Comparison of ENCODE assay signal across 22 mouse cellular contexts in genomic region chr2:145681626-145682025, GRCm38 (mm10). TPM values are rescaled to one million over a fixed set of nuclear protein-coding genes. Genes with fewer than 3 reads are reported as not detected.
DNase-seq lines count a peak whose midpoint lies in the region; ATAC-seq and TF ChIP-seq lines count a peak whose summit lies in the region.
"Had no signal": no experiment of that assay in that cellular context is flagged by ENCODE, and none has a peak within 500 bp of the region (broad histone marks: within the 10 kb centered on the region; RNA-seq: fewer than 3 reads in every experiment).

No protein-coding gene starts in this region.

- TF ChIP-seq POLR2A in lung, adult 2 months (IDR thresholded peaks at IDR 0.05; ENCODE audit: borderline replicate concordance, extremely low read depth, low read depth, low read length) = no peak

- H3K4me3 ChIP-seq in intestine, embryonic 14.5 days (ENCODE audit: low read depth, low read length) = no peak overlapping the region
- no peak overlapping the region for H3K4me3 ChIP-seq in intestine, embryonic 15.5 days (replicated peaks)
- H3K4me3 ChIP-seq in lung, embryonic 16.5 days (ENCODE audit: low read length) = no peak overlapping the region
- no peak overlapping the region for H3K4me3 ChIP-seq in lung, adult 2 months (replicated peaks; ENCODE audit: extremely low read depth, low read depth, low read length)
- H3K4me3 ChIP-seq in stomach, embryonic 14.5 days (ENCODE audit: low read depth, low read length) = no peak overlapping the region
- H3K4me3 ChIP-seq: embryonic facial prominence, embryonic 12.5 days; forebrain, embryonic 12.5 days; heart, embryonic 10.5 days; hindbrain, embryonic 12.5 days had no signal

- H3K9me3 ChIP-seq in intestine, embryonic 14.5 days (ENCODE audit: control insufficient read depth, low read length) = no peaks in the 10 kb centered on the region
- no peaks in the 10 kb centered on the region for H3K9me3 ChIP-seq in intestine, embryonic 15.5 days
- peaks cover 3% of the 10 kb centered on the region; the same call in 1 of the 2 replicates for H3K9me3 ChIP-seq in lung, embryonic 16.5 days (ENCODE audit: control insufficient read depth, low read length)
- no peaks in the 10 kb centered on the region for H3K9me3 ChIP-seq in stomach, embryonic 14.5 days (ENCODE audit: control insufficient read depth, low read depth, low read length)
- H3K9me3 ChIP-seq: forebrain, embryonic 12.5 days; heart, embryonic 10.5 days; hindbrain, embryonic 12.5 days had no signal

- no peak for TF ChIP-seq CTCF in lung, adult 2 months (IDR thresholded peaks at IDR 0.05; ENCODE audit: insufficient read depth, low read length)

- H3K36me3 ChIP-seq in intestine, embryonic 14.5 days (ENCODE audit: control insufficient read depth, insufficient read depth, low read length) = no peaks in the 10 kb centered on the region
- no peaks in the 10 kb centered on the region for H3K36me3 ChIP-seq in intestine, embryonic 15.5 days
- no peaks in the 10 kb centered on the region for H3K36me3 ChIP-seq in lung, embryonic 16.5 days (ENCODE audit: control insufficient read depth, insufficient read depth, low read length)
- H3K36me3 ChIP-seq in stomach, embryonic 14.5 days (ENCODE audit: control insufficient read depth, insufficient read depth, low read length) = no peaks in the 10 kb centered on the region
- H3K36me3 ChIP-seq: embryonic facial prominence, embryonic 12.5 days; forebrain, embryonic 12.5 days; heart, embryonic 10.5 days; hindbrain, embryonic 12.5 days had no signal

- peak overlapping the region; percentile 52; the same call in 1 of the 2 replicates for H3K27ac ChIP-seq in intestine, embryonic 14.5 days (ENCODE audit: low read depth)
- H3K27ac ChIP-seq in intestine, embryonic 15.5 days = no peak overlapping the region
- peak overlapping the region; percentile 12; the same call in 1 of the 2 replicates for H3K27ac ChIP-seq in lung, embryonic 16.5 days (ENCODE audit: low read length)
- peak overlapping the region; percentile 22; the same call in 1 of the 2 replicates for H3K27ac ChIP-seq in stomach, embryonic 14.5 days (ENCODE audit: low read length)
- H3K27ac ChIP-seq: embryonic facial prominence, embryonic 12.5 days; forebrain, embryonic 12.5 days; heart, embryonic 10.5 days; hindbrain, embryonic 12.5 days had no signal

- 59% methylated on average over 4 of the region's 4 CpGs for WGBS in intestine, embryonic 14.5 days
- WGBS in intestine, embryonic 15.5 days = 49% methylated on average over 4 of the region's 4 CpGs
- WGBS in lung, embryonic 16.5 days = 57% methylated on average over 4 of the region's 4 CpGs
- WGBS in lung, adult 2 months = 73% methylated on average over 4 of the region's 4 CpGs
- 53% methylated on average over 4 of the region's 4 CpGs for WGBS in stomach, embryonic 14.5 days

- no peak overlapping the region for H3K4me2 ChIP-seq in intestine, embryonic 14.5 days (ENCODE audit: low read length)
- H3K4me2 ChIP-seq in intestine, embryonic 15.5 days (replicated peaks) = no peak overlapping the region
- H3K4me2 ChIP-seq in lung, embryonic 16.5 days (ENCODE audit: low read depth, low read length) = no peak overlapping the region
- H3K4me2 ChIP-seq in stomach, embryonic 14.5 days (replicated peaks; ENCODE audit: low read depth, low read length) = no peak overlapping the region
- H3K4me2 ChIP-seq: embryonic facial prominence, embryonic 12.5 days; forebrain, embryonic 12.5 days; hindbrain, embryonic 12.5 days had no signal

- H3K27me3 ChIP-seq in intestine, embryonic 14.5 days (replicated peaks; ENCODE audit: control insufficient read depth, insufficient read depth, low read length) = no peaks in the 10 kb centered on the region
- H3K27me3 ChIP-seq in intestine, embryonic 15.5 days (replicated peaks) = no peaks in the 10 kb centered on the region
- H3K27me3 ChIP-seq in lung, embryonic 16.5 days (ENCODE audit: control insufficient read depth, insufficient read depth, low read depth, low read length) = no peaks in the 10 kb centered on the region
- no peaks in the 10 kb centered on the region for H3K27me3 ChIP-seq in stomach, embryonic 14.5 days (ENCODE audit: control insufficient read depth, insufficient read depth, low read length)
- H3K27me3 ChIP-seq: embryonic facial prominence, embryonic 12.5 days; forebrain, embryonic 12.5 days; hindbrain, embryonic 12.5 days had no signal

- no peak for ATAC-seq in intestine, embryonic 14.5 days (replicated peaks; ENCODE audit: low FRiP score, low TSS enrichment, low read depth)
- ATAC-seq in intestine, embryonic 15.5 days = no peak
- ATAC-seq in lung, embryonic 16.5 days (ENCODE audit: low read depth) = peak; percentile 1; the same call in 1 of the 2 replicates
- no peak for ATAC-seq in stomach, embryonic 14.5 days (ENCODE audit: insufficient number of reproducible peaks, insufficient read depth, low FRiP score, low read depth)
- no peak for ATAC-seq in granulocyte monocyte progenitor cell, adult 5-6 weeks (replicated peaks; ENCODE audit: poor library complexity, severe bottlenecking)
- ATAC-seq: forebrain, embryonic 16.5 days; hindbrain, embryonic 16.5 days had no signal

- H3K4me1 ChIP-seq in intestine, embryonic 14.5 days (replicated peaks; ENCODE audit: control insufficient read depth, insufficient read depth, low read length) = peaks cover 34% of the 10 kb centered on the region
- peaks cover 22% of the 10 kb centered on the region for H3K4me1 ChIP-seq in intestine, embryonic 15.5 days (replicated peaks)
- H3K4me1 ChIP-seq in lung, embryonic 16.5 days (replicated peaks; ENCODE audit: control insufficient read depth, insufficient read depth, low read length) = peaks cover 40% of the 10 kb centered on the region
- peaks cover 11% of the 10 kb centered on the region for H3K4me1 ChIP-seq in lung, adult 2 months (ENCODE audit: control insufficient read depth, insufficient read depth, low read length)
- H3K4me1 ChIP-seq in stomach, embryonic 14.5 days (ENCODE audit: control insufficient read depth, insufficient read depth, low read length) = peaks cover 33% of the 10 kb centered on the region
- H3K4me1 ChIP-seq: forebrain, embryonic 12.5 days had no signal

- H3K9ac ChIP-seq in intestine, embryonic 14.5 days (ENCODE audit: low read length) = no peak overlapping the region
- no peak overlapping the region for H3K9ac ChIP-seq in intestine, embryonic 15.5 days
- no peak overlapping the region for H3K9ac ChIP-seq in lung, embryonic 16.5 days (ENCODE audit: low read length)
- no peak overlapping the region for H3K9ac ChIP-seq in stomach, embryonic 14.5 days (replicated peaks; ENCODE audit: low read depth, low read length)
- H3K9ac ChIP-seq: embryonic facial prominence, embryonic 12.5 days; forebrain, embryonic 12.5 days; hindbrain, embryonic 12.5 days had no signal

- DNase-seq in intestine, embryonic 14.5 days (ENCODE audit: low spot score) = no peak
- no peak for DNase-seq in lung, adult 2 months
- no peak for DNase-seq in heart, adult 18-20 months
- DNase-seq in ovary, postnatal 10 days (ENCODE audit: low spot score) = no peak
- DNase-seq: adrenal gland, postnatal 10 days; cerebellum, adult 11-12 months; cerebellum, adult 9-10 months; cerebellum, postnatal 25 days; gastrocnemius, postnatal 25 days; heart, adult 11 months; heart, postnatal 10 days; heart, postnatal 4 days had no signal

RNA-seq across cellular contexts. Expression of gene Rin2, which starts 6.6 kb away (rescaled TPM):
- polyA plus RNA-seq in intestine, embryonic 14.5 days (2014; fragmentation: Nextera tagmentation; extraction: Ambion mirVana) = 25.0 and 31.1 TPM in 2 replicates
- 18.2 and 18.6 TPM in 2 replicates for polyA plus RNA-seq in intestine, embryonic 15.5 days (2015; fragmentation: Nextera tagmentation; extraction: Ambion mirVana)
- polyA plus RNA-seq in lung, embryonic 16.5 days (2015; fragmentation: Nextera tagmentation; extraction: Ambion mirVana) = 37.9 and 41.5 TPM in 2 replicates
- polyA plus RNA-seq in lung, adult 2 months (2012; rRNA removed) = 37.4 and 44.3 TPM in 2 replicates
- polyA plus RNA-seq in stomach, embryonic 14.5 days (2014; fragmentation: Nextera tagmentation; extraction: Ambion mirVana) = 38.0 and 42.2 TPM in 2 replicates
- total RNA-seq in heart, adult 18-20 months (2021) = 10 to 100 TPM; 17.5 to 18.5 TPM
- 3.0 and 4.3 TPM in 2 replicates for total RNA-seq in granulocyte monocyte progenitor cell, adult 5-6 weeks (2014; fragmentation: Nextera tagmentation)
- total RNA-seq in granulocyte monocyte progenitor cell, adult 5-6 weeks (2017) = 2.8 and 7.3 TPM in 2 replicates
